Mouse (Mus musculus) midbrain, embryonic 15.5 days (tissue): ENCODE measurements around the gene Tpk1. TPM values are rescaled to one million over a fixed set of nuclear protein-coding genes. Genes with fewer than 3 reads are reported as not detected.
"Not testable (repeated sequence)": the region's sequence is repeated elsewhere in the genome, so short reads cannot be mapped to it uniquely, and the experiment has no call there.

Source experiments
- ATAC-seq: fragments of 200-750 bp; cut with Nextera tagmentation; replicated peaks from 2 replicates; pipeline ENCODE4 v1.8.0; 2017; ENCODE audit warnings: moderate TSS enrichment
- H3K27ac ChIP-seq: fragments of 300-500 bp; sonication (generic); 2 replicates; pipeline ENCODE4 v1.5.1; 2015; ENCODE audit warnings: mild to moderate bottlenecking, inconsistent platforms
- H3K27me3 ChIP-seq: fragments of 300-500 bp; sonication (generic); replicated peaks from 2 replicates; pipeline ENCODE4 v1.6.1; 2015; ENCODE audit warnings: inconsistent platforms
- H3K36me3 ChIP-seq: fragments of 300-500 bp; sonication (generic); replicated peaks from 2 replicates; pipeline ENCODE4 v1.6.1; 2015; ENCODE audit warnings: inconsistent platforms
- H3K4me1 ChIP-seq: fragments of 300-500 bp; sonication (generic); 2 replicates; pipeline ENCODE4 v1.6.1; 2015; ENCODE audit warnings: inconsistent platforms
- H3K4me2 ChIP-seq: fragments of 300-500 bp; sonication (generic); 2 replicates; pipeline ENCODE4 v1.6.1; 2015; ENCODE audit warnings: inconsistent platforms, mild to moderate bottlenecking, moderate library complexity
- H3K4me3 ChIP-seq: fragments of 300-500 bp; sonication (generic); 2 replicates; pipeline ENCODE4 v1.5.1; 2015; ENCODE audit warnings: mild to moderate bottlenecking, inconsistent platforms
- H3K9ac ChIP-seq: fragments of 300-500 bp; sonication (generic); 2 replicates; pipeline ENCODE4 v1.6.1; 2015; ENCODE audit warnings: mild to moderate bottlenecking, inconsistent platforms
- H3K9me3 ChIP-seq: fragments of 300-500 bp; sonication (generic); 2 replicates; pipeline ENCODE4 v1.6.1; 2016; ENCODE audit warnings: inconsistent platforms
- WGBS: fragments of 180-500 bp; shearing (Covaris S2); methylation state at CpG from one replicate; pipeline ENCODE4 v1.1.7; 2015; ENCODE audit warnings: mixed read lengths; 5-methylcytosine and 5-hydroxymethylcytosine counted together
- polyA plus RNA-seq: library from polyadenylated mRNA; unstranded; fragments of >200 nt; fragmentation: Nextera tagmentation; extraction: Ambion mirVana; gene quantifications from 2 replicates; pipeline ENCODE4 v1.2.1, GENCODE M21; 2015

Tpk1 gene
- polyA plus RNA-seq, 1 experiment from 2014 or later, result 5.7 TPM

DNA sequence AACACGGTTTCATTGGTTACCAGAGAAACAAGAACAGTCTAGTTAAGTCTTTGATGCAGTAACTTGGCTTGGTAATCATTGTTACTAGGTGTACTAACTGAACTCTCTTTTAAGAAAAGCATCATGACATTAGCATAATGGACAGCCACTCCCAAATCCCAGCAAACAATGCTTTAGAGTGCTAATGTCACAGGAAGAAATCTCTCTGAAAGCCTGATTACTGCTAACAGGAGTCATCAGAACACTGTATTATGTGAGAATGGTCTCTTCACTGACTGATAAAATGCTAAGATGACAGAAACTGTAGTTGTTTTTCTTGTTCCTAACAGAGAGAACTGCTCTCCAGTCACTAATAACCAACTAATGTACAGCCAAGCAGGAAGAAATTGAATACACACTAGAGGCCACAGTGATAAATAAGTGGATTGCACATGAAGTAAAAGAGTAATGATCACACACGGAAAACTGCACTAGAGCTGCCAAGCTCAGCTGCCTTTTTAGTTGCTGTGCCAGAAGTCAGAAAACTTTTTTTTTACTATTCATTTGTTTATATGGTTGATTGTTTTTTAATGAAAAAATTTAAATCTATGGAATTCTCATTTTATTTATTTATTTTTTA is 128.7 kb downstream of the Tpk1 start:
- no peak for ATAC-seq
- WGBS, result 81% methylated on average over 2 of the region's 2 CpGs

DNA sequence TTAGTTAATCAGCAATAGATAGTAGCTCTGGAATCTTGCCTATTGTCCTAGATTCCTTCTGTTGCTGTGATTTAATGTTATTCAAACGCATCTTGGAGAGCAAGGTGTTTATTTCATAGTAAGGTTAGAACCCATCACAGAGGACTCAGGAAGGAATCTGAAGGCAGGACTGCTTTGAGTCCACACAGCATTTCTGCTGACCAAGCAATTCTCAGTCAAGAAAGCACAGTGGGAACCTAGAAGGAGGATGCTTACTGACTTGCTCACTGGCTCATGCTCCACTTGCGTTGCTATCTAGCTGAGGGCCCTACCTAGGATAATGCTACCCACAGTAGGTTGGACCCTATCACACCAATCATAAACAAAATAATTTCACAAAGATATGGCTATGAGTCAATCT is 130.6 kb downstream of the Tpk1 start:
- no peak for ATAC-seq
- no peak overlapping the region for H3K9ac ChIP-seq
- no peak overlapping the region for H3K27ac ChIP-seq
- H3K4me1 ChIP-seq, result no peaks in the 10 kb centered on the region
- H3K27me3 ChIP-seq, result no peaks in the 10 kb centered on the region
- H3K9me3 ChIP-seq, result no peaks in the 10 kb centered on the region
- 94% methylated on average over 2 of the region's 2 CpGs for WGBS
- H3K4me2 ChIP-seq, result no peak overlapping the region
- no peak overlapping the region for H3K4me3 ChIP-seq
- H3K36me3 ChIP-seq, result no peaks in the 10 kb centered on the region

More for the DNA sequence above, 128.7 kb downstream of the Tpk1 start:
- H3K4me1 ChIP-seq, result no peaks in the 10 kb centered on the region
- H3K4me3 ChIP-seq, result no peak overlapping the region
- H3K9me3 ChIP-seq, result no peaks in the 10 kb centered on the region
- H3K27me3 ChIP-seq, result no peaks in the 10 kb centered on the region
- no peak overlapping the region for H3K27ac ChIP-seq
- no peak overlapping the region for H3K9ac ChIP-seq
- H3K36me3 ChIP-seq, result no peaks in the 10 kb centered on the region
- no peak overlapping the region for H3K4me2 ChIP-seq

DNA sequence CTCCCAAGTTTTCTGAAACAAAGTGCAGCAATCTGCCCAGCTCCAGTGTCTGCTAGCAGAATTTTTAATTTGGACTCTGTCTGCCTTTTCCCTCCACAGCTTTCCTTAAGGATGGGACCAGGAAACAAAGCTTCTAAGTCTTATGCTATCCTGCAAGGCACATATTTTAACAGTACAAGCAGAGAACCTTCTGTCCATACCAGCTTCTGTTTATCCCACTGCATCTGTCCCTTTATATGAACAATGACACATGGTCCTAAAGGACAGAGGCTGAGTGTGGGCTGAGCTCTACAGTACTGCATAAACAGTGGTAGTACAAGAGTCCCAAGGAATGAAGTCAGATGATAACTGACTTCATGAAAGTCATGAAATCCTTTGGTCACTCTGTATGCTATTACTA is 132.8 kb downstream of the Tpk1 start:
- H3K4me2 ChIP-seq, result no peak overlapping the region
- H3K9me3 ChIP-seq, result no peaks in the 10 kb centered on the region
- H3K36me3 ChIP-seq, result no peaks in the 10 kb centered on the region
- H3K27ac ChIP-seq, result no peak overlapping the region
- H3K4me3 ChIP-seq, result no peak overlapping the region
- H3K4me1 ChIP-seq, result no peaks in the 10 kb centered on the region
- no peak overlapping the region for H3K9ac ChIP-seq
- ATAC-seq, result no peak
- no peaks in the 10 kb centered on the region for H3K27me3 ChIP-seq

DNA sequence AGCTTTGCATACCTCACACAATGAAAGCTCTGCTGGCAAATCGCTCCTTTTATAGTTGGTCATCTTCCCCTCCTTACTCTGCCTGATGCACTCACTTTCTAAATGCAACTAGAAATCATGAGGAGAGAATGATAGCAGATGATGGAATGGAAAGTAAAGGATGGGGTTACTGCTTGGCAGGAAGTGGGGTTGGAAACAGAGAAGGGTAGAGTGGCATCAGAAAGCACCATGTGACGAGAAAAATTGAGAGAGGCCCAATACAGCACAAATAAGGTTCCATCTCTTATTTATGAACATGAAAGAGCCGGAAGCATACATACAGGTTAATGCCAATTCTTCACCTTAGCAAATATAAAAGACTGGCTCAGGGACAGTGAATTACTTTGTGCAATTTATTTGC is 133.3 kb downstream of the Tpk1 start:
- Histone ChIP-seq H3K4me2 (no peak overlapping the region), H3K4me1 (no peaks in the 10 kb centered on the region)

DNA sequence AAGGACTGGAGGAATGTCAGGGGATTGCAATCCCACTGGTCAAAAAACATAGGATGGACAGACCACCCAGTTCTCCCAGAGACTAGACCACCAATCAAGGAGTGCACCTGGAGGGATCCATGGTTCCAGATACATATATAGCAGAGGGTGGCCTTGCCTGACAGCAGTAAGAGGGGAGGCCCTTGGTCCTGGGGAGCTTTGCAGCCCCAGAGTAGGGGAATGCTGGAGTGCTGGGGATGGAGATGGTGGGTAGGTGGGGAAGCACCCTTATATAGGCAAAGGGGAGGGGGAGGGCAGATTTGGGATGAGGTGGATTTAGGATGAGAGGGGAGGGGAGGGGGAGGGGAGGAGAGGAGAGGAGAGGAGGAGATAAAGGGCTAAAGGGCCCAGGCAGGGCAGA is 134.1 kb downstream of the Tpk1 start:
- no peak overlapping the region for H3K4me2 ChIP-seq
- H3K9ac ChIP-seq, result no peak overlapping the region
- no peak overlapping the region for H3K27ac ChIP-seq
- ATAC-seq, result no peak
- H3K9me3 ChIP-seq, result no peaks in the 10 kb centered on the region
- H3K4me3 ChIP-seq, result no peak overlapping the region
- no peaks in the 10 kb centered on the region for H3K4me1 ChIP-seq
- no peaks in the 10 kb centered on the region for H3K36me3 ChIP-seq
- no peaks in the 10 kb centered on the region for H3K27me3 ChIP-seq

More for the DNA sequence above, 133.3 kb downstream of the Tpk1 start:
- Histone ChIP-seq H3K9me3 (no peaks in the 10 kb centered on the region), H3K4me3 (no peak overlapping the region), H3K27ac (no peak overlapping the region), H3K27me3 (no peaks in the 10 kb centered on the region), H3K36me3 (no peaks in the 10 kb centered on the region), H3K9ac (no peak overlapping the region)
- 83% methylated on average over 3 of the region's 3 CpGs for WGBS
- ATAC-seq, result no peak

DNA sequence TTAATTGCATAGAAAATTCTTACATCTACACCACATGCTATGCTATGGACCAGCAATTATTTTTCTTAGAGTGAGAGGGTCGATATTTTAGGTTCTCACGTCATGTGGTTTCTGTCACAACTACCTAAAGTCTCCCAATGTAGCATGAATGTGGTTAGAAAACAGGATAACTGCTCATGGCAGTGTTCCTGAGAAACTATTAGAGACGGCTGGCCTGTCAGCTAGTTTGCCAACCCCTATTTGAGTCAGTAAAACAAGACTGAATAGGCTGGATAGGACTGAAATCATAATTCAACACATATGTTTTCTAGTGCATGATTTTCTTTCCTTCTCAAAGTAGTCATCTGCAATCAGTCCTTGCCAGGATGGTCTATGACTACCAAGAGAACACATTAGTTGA is 137.1 kb downstream of the Tpk1 start:
- H3K9me3 ChIP-seq, result no peaks in the 10 kb centered on the region
- H3K27ac ChIP-seq, result no peak overlapping the region
- no peaks in the 10 kb centered on the region for H3K36me3 ChIP-seq
- H3K4me1 ChIP-seq, result no peaks in the 10 kb centered on the region
- no peak overlapping the region for H3K4me2 ChIP-seq
- H3K9ac ChIP-seq, result no peak overlapping the region
- H3K4me3 ChIP-seq, result no peak overlapping the region
- WGBS, result 90% methylated on average over 3 of the region's 3 CpGs
- H3K27me3 ChIP-seq, result no peaks in the 10 kb centered on the region
- ATAC-seq, result no peak

DNA sequence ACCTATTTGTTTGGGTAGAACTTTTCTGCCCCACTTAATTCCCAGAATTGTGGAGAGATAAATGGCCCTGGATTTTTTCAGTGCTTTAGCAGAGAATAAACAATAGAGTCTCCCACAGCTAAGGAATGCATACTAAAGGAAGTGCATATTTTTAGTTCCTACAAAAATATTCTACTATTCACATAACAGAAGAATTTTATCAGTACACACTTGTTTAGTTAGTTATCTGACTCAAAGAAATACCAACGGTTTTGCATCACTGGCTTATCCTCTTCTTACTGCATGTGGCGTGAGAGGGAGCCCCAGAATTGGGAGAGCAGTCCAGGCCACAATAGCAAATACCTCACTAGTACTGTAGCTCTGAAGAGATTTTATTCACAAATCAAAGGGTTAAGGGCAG is 141.1 kb downstream of the Tpk1 start:
- Histone ChIP-seq H3K4me1 (no peaks in the 10 kb centered on the region), H3K27me3 (no peaks in the 10 kb centered on the region), H3K9ac (no peak overlapping the region), H3K4me2 (no peak overlapping the region), H3K27ac (no peak overlapping the region), H3K36me3 (no peaks in the 10 kb centered on the region), H3K9me3 (no peaks in the 10 kb centered on the region), H3K4me3 (no peak overlapping the region)
- 77% methylated on average over 2 of the region's 2 CpGs for WGBS
- ATAC-seq, result no peak

DNA sequence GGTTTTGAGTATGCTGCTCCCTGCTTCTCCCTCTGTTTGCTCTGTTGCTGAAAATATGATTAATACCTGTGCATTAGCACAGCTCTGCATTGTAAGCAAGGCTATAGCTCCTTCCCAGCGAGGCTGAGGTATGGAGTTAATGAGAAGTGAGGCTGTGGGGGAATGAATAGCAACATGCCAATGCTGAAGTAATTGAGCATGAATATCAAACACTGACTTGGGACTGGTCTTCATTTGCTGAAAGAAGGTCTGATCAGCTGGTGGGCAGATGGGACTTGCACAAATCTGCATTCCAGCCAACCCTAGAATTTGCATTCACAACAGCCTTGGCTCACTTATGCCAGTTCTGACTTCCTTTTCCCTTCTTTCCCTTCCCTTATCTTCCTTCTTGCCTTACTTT is 144.0 kb downstream of the Tpk1 start:
- Histone ChIP-seq H3K4me2 (no peak overlapping the region), H3K27ac (no peak overlapping the region), H3K36me3 (no peaks in the 10 kb centered on the region), H3K9me3 (no peaks in the 10 kb centered on the region), H3K4me3 (no peak overlapping the region), H3K4me1 (no peaks in the 10 kb centered on the region), H3K9ac (no peak overlapping the region), H3K27me3 (no peaks in the 10 kb centered on the region)
- 41% methylated on average over 1 of the region's 1 CpGs for WGBS
- ATAC-seq, result peak; percentile 48; the same call in 1 of the 2 replicates

DNA sequence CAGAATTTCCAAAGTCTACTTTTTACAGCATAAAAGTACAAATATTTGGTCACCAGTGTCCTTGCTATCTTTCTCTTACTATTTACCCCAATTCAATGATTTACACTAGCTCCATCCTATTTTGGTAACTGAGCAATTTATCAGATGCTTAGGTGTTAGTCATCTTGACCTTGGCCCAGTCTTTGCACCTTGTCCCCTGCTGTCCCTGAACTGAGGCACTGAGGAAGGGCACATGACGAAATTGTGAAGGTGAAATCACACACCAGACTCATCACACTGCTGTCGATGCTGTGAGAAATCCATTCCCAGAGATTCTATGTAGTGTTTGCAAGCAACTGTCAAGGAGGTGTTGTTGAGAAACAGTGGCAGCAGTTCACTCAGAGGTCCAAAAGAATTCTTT is 145.9 kb downstream of the Tpk1 start:
- no peaks in the 10 kb centered on the region for H3K4me1 ChIP-seq
- 36% methylated on average over 2 of the region's 2 CpGs for WGBS
- H3K36me3 ChIP-seq, result no peaks in the 10 kb centered on the region
- H3K4me3 ChIP-seq, result no peak overlapping the region
- no peak overlapping the region for H3K9ac ChIP-seq
- ATAC-seq, result no peak
- no peaks in the 10 kb centered on the region for H3K9me3 ChIP-seq
- no peak overlapping the region for H3K27ac ChIP-seq
- H3K4me2 ChIP-seq, result no peak overlapping the region
- no peaks in the 10 kb centered on the region for H3K27me3 ChIP-seq

DNA sequence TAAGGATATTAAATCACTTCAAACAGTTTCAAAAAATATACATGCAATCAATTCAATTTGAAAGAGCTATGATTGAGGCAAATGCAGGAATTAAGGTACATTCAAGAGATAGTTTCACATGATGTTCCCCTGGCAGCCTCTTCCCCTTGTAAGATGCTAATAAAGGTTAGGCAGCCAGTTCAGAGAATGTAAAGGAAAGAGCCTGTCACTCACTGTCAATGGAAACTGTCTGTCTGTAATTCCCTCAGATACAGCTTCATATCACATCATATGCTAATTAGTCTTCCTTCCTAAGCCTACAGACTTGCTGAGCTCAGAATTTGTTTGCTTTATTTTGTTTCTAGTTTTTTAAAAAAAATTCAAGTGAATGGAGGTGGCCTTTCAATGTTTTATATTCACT is 147.7 kb downstream of the Tpk1 start:
- ATAC-seq, result no peak

DNA sequence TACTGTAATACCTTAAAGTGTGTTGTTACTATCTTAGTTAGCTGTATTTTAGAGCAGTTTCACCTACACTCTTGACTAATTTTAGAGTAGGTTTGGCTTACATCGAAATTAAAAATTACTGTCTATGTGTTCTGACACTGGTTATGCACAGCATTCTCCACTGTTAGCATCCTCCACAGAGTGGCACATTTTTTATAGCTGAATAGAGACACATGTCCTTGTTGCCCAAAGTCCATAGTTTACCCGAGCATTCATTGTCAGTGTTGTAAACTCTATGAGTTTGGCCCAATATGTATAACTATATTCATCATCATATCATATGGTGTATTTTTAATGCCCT is 148.8 kb downstream of the Tpk1 start:
- H3K27ac ChIP-seq, result no peak overlapping the region
- H3K4me2 ChIP-seq, result no peak overlapping the region
- no peak for ATAC-seq
- H3K4me1 ChIP-seq, result no peaks in the 10 kb centered on the region
- no peaks in the 10 kb centered on the region for H3K27me3 ChIP-seq
- H3K9ac ChIP-seq, result no peak overlapping the region
- H3K36me3 ChIP-seq, result no peaks in the 10 kb centered on the region
- no peaks in the 10 kb centered on the region for H3K9me3 ChIP-seq
- 88% methylated on average over 2 of the region's 2 CpGs for WGBS
- no peak overlapping the region for H3K4me3 ChIP-seq

More for the DNA sequence above, 147.7 kb downstream of the Tpk1 start:
- no peak overlapping the region for H3K4me2 ChIP-seq
- H3K27ac ChIP-seq, result no peak overlapping the region
- H3K4me1 ChIP-seq, result no peaks in the 10 kb centered on the region
- no peak overlapping the region for H3K4me3 ChIP-seq
- H3K36me3 ChIP-seq, result no peaks in the 10 kb centered on the region
- no peaks in the 10 kb centered on the region for H3K27me3 ChIP-seq
- H3K9ac ChIP-seq, result no peak overlapping the region
- no peaks in the 10 kb centered on the region for H3K9me3 ChIP-seq

DNA sequence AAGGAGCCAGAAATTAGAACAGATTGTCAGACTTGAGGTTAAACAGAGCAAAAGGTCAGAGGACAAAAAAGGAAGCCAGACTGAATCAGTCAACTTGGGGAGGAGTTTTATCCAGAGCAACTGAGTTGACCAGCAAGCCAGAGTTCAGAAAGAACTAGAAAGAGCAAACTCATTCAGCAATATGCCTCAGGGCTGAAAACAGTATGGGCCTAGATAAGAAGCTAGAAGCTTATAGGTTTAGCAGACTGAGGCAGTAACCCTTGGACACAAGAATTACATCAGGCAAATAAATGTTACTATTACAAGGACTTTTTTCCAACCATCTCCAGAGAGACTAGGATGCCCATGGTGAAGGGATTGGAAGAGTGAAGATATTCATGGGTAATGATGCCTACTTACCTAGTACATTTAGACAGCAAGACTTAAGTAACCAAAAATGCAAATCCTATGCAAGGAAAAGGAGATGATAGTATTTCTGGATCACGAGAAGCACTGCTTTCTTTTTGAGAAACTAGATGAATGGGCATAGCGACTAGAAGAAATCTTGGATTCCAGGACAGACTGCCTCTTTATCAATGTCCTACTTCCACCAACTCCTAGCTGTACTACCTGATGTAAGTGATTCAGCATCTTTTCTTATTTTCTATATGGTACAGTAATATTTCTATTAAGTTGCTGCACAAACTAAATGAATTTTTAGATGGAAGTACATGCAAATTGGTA is 149.3 kb downstream of the Tpk1 start:
- H3K9me3 ChIP-seq, result no peaks in the 10 kb centered on the region
- H3K4me2 ChIP-seq, result no peak overlapping the region
- H3K36me3 ChIP-seq, result no peaks in the 10 kb centered on the region
- H3K4me1 ChIP-seq, result no peaks in the 10 kb centered on the region
- 90% methylated on average over 2 of the region's 2 CpGs for WGBS
- H3K27me3 ChIP-seq, result no peaks in the 10 kb centered on the region
- no peak overlapping the region for H3K4me3 ChIP-seq
- H3K9ac ChIP-seq, result no peak overlapping the region
- no peak for ATAC-seq
- no peak overlapping the region for H3K27ac ChIP-seq

DNA sequence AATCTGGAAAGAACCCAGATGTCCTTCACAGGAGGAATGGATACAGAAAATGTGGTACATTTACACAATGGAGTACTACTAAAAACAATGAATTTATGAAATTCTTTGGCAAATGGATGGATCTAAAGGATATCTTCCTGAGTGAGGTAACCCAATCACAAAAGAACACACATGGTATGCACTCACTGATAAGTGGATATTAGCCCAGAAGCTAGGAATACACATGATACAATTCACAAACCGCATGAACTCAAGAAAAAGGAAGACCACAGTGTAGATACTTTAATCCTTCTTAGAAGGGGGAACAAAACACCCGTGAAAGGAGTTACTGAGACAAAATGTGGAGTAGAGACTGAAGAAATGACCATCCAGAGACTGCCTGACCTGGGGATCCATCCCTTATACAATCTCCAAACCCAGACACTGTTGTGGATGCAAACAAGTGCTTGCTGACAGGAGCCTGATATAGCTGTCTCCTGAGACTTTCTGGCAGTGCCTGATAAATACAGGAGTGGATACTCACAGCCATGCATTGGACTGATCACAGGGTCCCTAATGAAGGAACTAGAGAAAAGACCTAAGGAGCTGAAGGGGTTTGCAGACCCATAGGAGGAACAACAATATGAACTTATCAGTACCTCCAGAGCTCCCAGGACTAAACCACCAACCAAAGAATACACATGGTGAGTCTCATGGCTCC is 159.2 kb downstream of the Tpk1 start:
- not testable (repeated sequence) for H3K27me3 ChIP-seq, H3K4me3 ChIP-seq, H3K9ac ChIP-seq, H3K27ac ChIP-seq, H3K9me3 ChIP-seq, H3K4me1 ChIP-seq, H3K36me3 ChIP-seq, H3K4me2 ChIP-seq, ATAC-seq
- 86% methylated on average over 2 of the region's 2 CpGs for WGBS
